22 mouse cellular contexts compared by ENCODE assay signal in the genomic region with DNA sequence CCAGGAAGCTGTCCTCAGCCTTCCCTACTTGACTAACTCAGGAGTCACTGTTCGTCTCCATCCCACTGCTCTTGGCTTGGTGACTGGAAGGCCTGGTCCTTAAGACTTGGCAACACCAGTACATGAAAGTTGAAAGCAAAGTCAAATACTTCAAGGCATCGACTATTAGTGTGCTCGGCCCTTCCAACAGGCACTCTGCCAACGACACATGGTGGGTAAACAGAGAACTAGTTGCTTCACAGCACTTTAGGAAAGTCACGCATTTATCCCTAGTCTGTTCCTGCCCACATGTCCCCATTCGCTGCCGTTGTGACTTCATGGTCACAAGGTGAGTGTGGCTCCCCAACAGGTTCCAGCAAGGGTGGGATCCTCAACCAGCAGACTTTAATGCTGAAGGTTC. TPM values are rescaled to one million over a fixed set of nuclear protein-coding genes. Genes with fewer than 3 reads are reported as not detected.
DNase-seq lines count a peak whose midpoint lies in the region; ATAC-seq and TF ChIP-seq lines count a peak whose summit lies in the region.
"Had no signal": no experiment of that assay in that cellular context is flagged by ENCODE, and none has a peak within 500 bp of the region (broad histone marks: within the 10 kb centered on the region; RNA-seq: fewer than 3 reads in every experiment).

No protein-coding gene starts in this region.

- peak; percentile 86 for ATAC-seq in lung, postnatal 0 days
- no peak for ATAC-seq in stomach, embryonic 16.5 days (ENCODE audit: insufficient read depth, low FRiP score)
- no peak for ATAC-seq in granulocyte monocyte progenitor cell, adult 5-6 weeks (replicated peaks; ENCODE audit: poor library complexity, severe bottlenecking)
- ATAC-seq: CD4-positive, CD25-positive, alpha-beta regulatory T cell, adult 4 months; forebrain, postnatal 0 days; hindbrain, embryonic 16.5 days; intestine, embryonic 15.5 days had no signal

- peak; percentile 59 for TF ChIP-seq EP300 in lung, postnatal 0 days (IDR thresholded peaks at IDR 0.05)

- no peak for TF ChIP-seq POLR2A in liver, adult 2 months (IDR thresholded peaks at IDR 0.05; ENCODE audit: extremely low read depth, insufficient read depth, low read length)

- WGBS in liver, adult 2 months = 35% methylated on average over 7 of the region's 7 CpGs
- WGBS in lung, postnatal 0 days = 34% methylated on average over 7 of the region's 7 CpGs
- 64% methylated on average over 7 of the region's 7 CpGs for WGBS in stomach, embryonic 16.5 days

- no peaks in the 10 kb centered on the region for H3K9me3 ChIP-seq in lung, postnatal 0 days (ENCODE audit: low read length)
- H3K9me3 ChIP-seq in stomach, embryonic 16.5 days (replicated peaks; ENCODE audit: control insufficient read depth, low read length) = no peaks in the 10 kb centered on the region
- H3K9me3 ChIP-seq: embryonic facial prominence, embryonic 10.5 days; heart, embryonic 10.5 days; hindbrain, embryonic 10.5 days; intestine, embryonic 15.5 days; liver, embryonic 13.5 days; neural tube, embryonic 15.5 days had no signal

- H3K79me2 ChIP-seq in liver, adult 2 months (ENCODE audit: control insufficient read depth, insufficient read depth, low read length) = no peaks in the 10 kb centered on the region

- 0 out of 2 replicates have a peak overlapping the region, but pooled peaks have one; percentile 17 for H3K4me2 ChIP-seq in lung, postnatal 0 days (replicated peaks; ENCODE audit: low read depth, low read length)
- H3K4me2 ChIP-seq in stomach, embryonic 16.5 days (ENCODE audit: low read depth, low read length) = no peak overlapping the region
- H3K4me2 ChIP-seq: intestine, embryonic 15.5 days; liver, embryonic 13.5 days; midbrain, embryonic 11.5 days; neural tube, embryonic 15.5 days had no signal

- peak; percentile 2 for DNase-seq in liver, adult 2 months (ENCODE audit: extremely low read depth, low read depth, low spot score)
- DNase-seq in liver = no peak
- DNase-seq in lung, adult 18-20 months = peak; percentile 84 to 88
- DNase-seq in lung, postnatal 0 days (ENCODE audit: low spot score) = peak; percentile 90
- no peak for DNase-seq in ovary, postnatal 36 days (ENCODE audit: low spot score)
- DNase-seq: adrenal gland, postnatal 25 days; cerebellum, postnatal 10 days; forebrain, postnatal 0 days; kidney, adult 8-10 months; kidney, postnatal 10 days; liver, embryonic 13.5 days; thymus, postnatal 36 days had no signal

- no peak overlapping the region for H3K4me3 ChIP-seq in liver, adult 2 months (ENCODE audit: insufficient read depth, low read depth, low read length)
- no peak overlapping the region for H3K4me3 ChIP-seq in lung, postnatal 0 days (ENCODE audit: low read depth, low read length)
- H3K4me3 ChIP-seq in stomach, embryonic 16.5 days (replicated peaks; ENCODE audit: low read length) = no peak overlapping the region
- H3K4me3 ChIP-seq: embryonic facial prominence, embryonic 10.5 days; heart, embryonic 10.5 days; hindbrain, embryonic 10.5 days; intestine, embryonic 15.5 days; liver, embryonic 13.5 days; neural tube, embryonic 15.5 days had no signal

- H3K36me3 ChIP-seq in liver, adult 2 months (ENCODE audit: control insufficient read depth, insufficient read depth, low read length) = no peaks in the 10 kb centered on the region
- no peaks in the 10 kb centered on the region for H3K36me3 ChIP-seq in lung, postnatal 0 days (ENCODE audit: insufficient read depth, low read length)
- H3K36me3 ChIP-seq in stomach, embryonic 16.5 days (ENCODE audit: control insufficient read depth, insufficient read depth, low read length) = no peaks in the 10 kb centered on the region
- H3K36me3 ChIP-seq: embryonic facial prominence, embryonic 10.5 days; heart, embryonic 10.5 days; hindbrain, embryonic 10.5 days; intestine, embryonic 15.5 days; liver, embryonic 13.5 days; neural tube, embryonic 15.5 days had no signal

- H3K9ac ChIP-seq in liver, adult 2 months (ENCODE audit: low read depth, low read length) = no peak overlapping the region
- no peak overlapping the region for H3K9ac ChIP-seq in lung, postnatal 0 days (replicated peaks; ENCODE audit: low read depth)
- no peak overlapping the region for H3K9ac ChIP-seq in stomach, embryonic 16.5 days (ENCODE audit: low read length)
- H3K9ac ChIP-seq: forebrain, postnatal 0 days; intestine, embryonic 15.5 days; liver, embryonic 13.5 days; neural tube, embryonic 15.5 days had no signal

- TF ChIP-seq CTCF in liver, adult 2 months (IDR thresholded peaks at IDR 0.05; ENCODE audit: low read depth, low read length) = no peak
- no peak for TF ChIP-seq CTCF in lung, postnatal 0 days (IDR thresholded peaks at IDR 0.05)

- no peak overlapping the region for H3K27ac ChIP-seq in liver, adult 2 months (replicated peaks; ENCODE audit: insufficient read depth, low read depth, low read length)
- no peak overlapping the region for H3K27ac ChIP-seq in lung, postnatal 0 days (ENCODE audit: low read length)
- H3K27ac ChIP-seq in stomach, embryonic 16.5 days (ENCODE audit: low read length) = peak overlapping the region; percentile 19; the same call in 1 of the 2 replicates
- H3K27ac ChIP-seq: embryonic facial prominence, embryonic 10.5 days; heart, embryonic 10.5 days; hindbrain, embryonic 10.5 days; intestine, embryonic 15.5 days; liver, embryonic 13.5 days; neural tube, embryonic 15.5 days had no signal

- no peaks in the 10 kb centered on the region for H3K4me1 ChIP-seq in liver, adult 2 months (ENCODE audit: control insufficient read depth, insufficient read depth, low read length)
- peaks cover 8% of the 10 kb centered on the region; the same call in 1 of the 2 replicates for H3K4me1 ChIP-seq in lung, postnatal 0 days (ENCODE audit: insufficient read depth, low read depth, low read length)
- peaks cover 19% of the 10 kb centered on the region for H3K4me1 ChIP-seq in stomach, embryonic 16.5 days (ENCODE audit: control insufficient read depth, insufficient read depth, low read length)
- H3K4me1 ChIP-seq: liver, embryonic 13.5 days; neural tube, embryonic 15.5 days had no signal

- no peaks in the 10 kb centered on the region for H3K27me3 ChIP-seq in liver, adult 2 months (ENCODE audit: control insufficient read depth, insufficient read depth, low read length)
- no peaks in the 10 kb centered on the region for H3K27me3 ChIP-seq in lung, postnatal 0 days (replicated peaks; ENCODE audit: insufficient read depth, low read length)
- no peaks in the 10 kb centered on the region for H3K27me3 ChIP-seq in stomach, embryonic 16.5 days (ENCODE audit: control insufficient read depth, insufficient read depth, low read length)
- H3K27me3 ChIP-seq: intestine, embryonic 15.5 days; liver, embryonic 13.5 days; neural tube, embryonic 15.5 days had no signal

RNA-seq across cellular contexts. Expression of a gene that starts 57.2 kb away (rescaled TPM):
- 1.4 and 1.5 TPM in 2 replicates for total RNA-seq in liver, adult 2 months (2014; rRNA removed)
- polyA plus RNA-seq in liver, adult 2 months (2012; rRNA removed) = 0.32 and 0.40 TPM in 2 replicates
- 15.5 and 16.5 TPM in 2 replicates for polyA plus RNA-seq in lung, postnatal 0 days (2015; fragmentation: Nextera tagmentation; extraction: Ambion mirVana)
- 17.7 and 19.2 TPM in 2 replicates for polyA plus RNA-seq in stomach, embryonic 16.5 days (2015; fragmentation: Nextera tagmentation; extraction: Ambion mirVana)
- 16.3 and 17.1 TPM in 2 replicates for total RNA-seq in granulocyte monocyte progenitor cell, adult 5-6 weeks (2014; fragmentation: Nextera tagmentation)
- 9.5 and 10.9 TPM in 2 replicates for total RNA-seq in granulocyte monocyte progenitor cell, adult 5-6 weeks (2017)

Comparison
In these comparisons a context has a peak if more than half of its experiments do, and no peak if none do; other contexts are left out.
1. DNase-seq: peak in liver, adult 2 months (single experiment), lung, adult 18-20 months (2 of 2) and lung, postnatal 0 days (single experiment); none in liver (single experiment) and ovary, postnatal 36 days (single experiment).
2. RNA of a gene that starts 57.2 kb away (polyA plus RNA-seq): 17.7 to 19.2 TPM in stomach, embryonic 16.5 days and 15.5 to 16.5 TPM in lung, postnatal 0 days; 0.32 to 0.40 TPM in liver, adult 2 months; every median in the first group is over 10 times any median in the second.